Mouse (Mus musculus): ENCODE measurements around the gene Nfrkb.

Nfrkb gene

DNA sequence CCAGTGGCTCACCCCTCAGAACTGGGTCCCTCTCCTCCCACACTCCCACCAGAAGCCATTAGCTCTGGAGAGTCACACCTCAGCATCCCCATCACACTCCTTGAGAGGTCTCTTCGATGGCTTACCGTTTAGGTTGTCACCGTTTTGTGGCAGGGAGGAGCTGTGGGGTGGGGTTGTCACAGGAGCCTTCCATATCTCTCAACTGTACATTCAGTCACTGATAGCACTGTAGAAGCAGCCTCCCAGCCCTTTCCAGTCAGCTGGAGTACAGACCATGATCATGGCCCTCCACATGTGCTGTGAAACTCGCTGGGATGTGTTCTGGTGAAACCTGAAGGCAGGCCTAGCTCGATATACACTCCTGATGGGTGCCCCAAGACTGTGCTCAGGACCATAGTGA, 36.2 kb downstream of the Nfrkb start:
- no peak for DNase-seq (ENCODE audit: low read depth, low spot score)

DNA sequence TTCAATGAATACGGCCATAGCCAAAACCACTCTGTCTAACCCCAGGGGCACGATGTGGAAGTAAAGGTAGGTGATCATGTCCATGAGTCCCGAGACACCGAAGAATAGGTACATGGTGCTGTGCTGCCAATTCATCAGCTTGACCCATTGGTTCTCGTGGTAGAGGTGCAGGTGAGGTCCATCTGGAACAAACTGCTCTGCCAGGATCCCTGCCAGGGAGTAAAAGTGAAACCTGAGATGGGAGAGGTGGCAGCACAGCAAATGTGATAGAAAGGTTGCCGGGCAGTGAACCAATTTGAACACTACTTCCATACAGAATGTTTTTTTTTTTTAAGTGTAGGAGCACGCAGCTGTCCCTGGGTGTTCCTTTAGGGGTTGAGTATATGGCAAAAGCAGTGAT, 43.0 kb downstream of the Nfrkb start:
- DNase-seq (ENCODE audit: low read depth, low spot score) = no peak

DNA sequence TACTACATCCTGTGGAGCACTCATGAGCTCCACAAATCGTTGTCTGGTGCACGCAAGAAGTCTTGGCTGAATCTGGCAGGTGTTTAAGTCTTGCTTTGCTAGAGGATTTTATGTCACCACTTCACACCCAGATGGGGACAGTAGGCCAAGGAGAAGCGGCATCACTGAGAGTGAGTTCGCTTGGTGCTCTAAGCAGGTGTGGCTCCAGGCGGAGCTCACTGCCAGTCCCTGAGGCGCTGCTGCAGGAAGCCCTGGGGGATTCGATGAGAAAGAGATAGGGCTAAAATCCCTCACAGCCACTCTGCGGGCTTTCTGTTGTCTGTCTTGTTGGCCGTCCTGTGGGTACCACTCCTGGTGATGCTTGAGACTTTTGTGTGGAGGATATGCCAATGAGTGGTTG, 44.0 kb downstream of the Nfrkb start:
- DNase-seq (ENCODE audit: low read depth, low spot score) = no peak

DNA sequence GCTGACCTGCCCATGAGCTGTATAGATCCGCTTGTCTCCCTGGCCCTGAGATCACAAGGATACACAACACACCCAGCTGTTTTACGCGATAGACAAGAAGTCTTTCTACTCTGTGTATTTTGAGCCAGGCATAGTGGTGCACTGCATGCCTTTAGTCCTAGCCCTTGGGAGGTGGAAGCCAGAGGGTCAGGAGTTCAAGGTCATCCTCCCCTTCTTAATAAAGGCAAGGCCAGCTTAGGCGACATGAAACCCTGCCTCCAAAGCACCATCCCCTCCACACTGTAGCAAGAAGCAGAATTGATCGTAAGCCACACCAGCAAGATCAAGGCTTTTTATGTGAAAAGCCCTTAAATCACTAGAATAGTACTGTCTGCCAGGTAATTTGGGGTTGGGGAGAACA, 45.8 kb downstream of the Nfrkb start:
- DNase-seq (ENCODE audit: low read depth, low spot score) = no peak

DNA sequence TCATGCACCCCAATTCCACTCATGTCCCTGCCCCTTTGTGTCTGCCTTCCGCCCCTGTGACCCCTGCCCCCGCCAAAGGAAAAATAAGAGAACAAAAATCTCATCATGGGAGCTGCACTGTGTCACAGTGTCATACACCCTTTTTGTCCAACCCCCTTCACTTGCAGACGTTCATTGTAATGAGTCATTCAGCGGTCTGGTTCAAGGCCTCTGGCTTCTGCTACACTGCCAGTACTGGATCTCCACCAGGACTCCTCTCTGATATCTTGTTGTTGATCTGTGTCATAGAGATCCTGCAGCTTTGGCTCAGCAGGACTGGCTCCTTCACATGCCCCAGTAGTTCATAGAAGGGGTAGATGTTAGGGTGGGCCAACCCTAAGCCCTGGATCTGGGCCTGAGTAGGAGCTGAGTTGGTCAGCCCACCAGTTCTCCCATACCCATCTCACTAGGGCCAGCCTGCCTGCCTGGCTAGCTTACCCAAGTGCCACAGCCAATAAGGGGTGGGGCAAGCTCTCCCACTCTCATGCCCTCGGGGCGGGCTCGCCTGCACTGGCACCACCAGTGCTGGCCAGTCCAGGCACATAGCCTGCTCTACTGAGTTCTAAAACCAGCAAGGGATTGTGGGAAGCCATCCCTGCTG, 46.5 kb downstream of the Nfrkb start:
- no peak for DNase-seq (ENCODE audit: low read depth, low spot score)

DNA sequence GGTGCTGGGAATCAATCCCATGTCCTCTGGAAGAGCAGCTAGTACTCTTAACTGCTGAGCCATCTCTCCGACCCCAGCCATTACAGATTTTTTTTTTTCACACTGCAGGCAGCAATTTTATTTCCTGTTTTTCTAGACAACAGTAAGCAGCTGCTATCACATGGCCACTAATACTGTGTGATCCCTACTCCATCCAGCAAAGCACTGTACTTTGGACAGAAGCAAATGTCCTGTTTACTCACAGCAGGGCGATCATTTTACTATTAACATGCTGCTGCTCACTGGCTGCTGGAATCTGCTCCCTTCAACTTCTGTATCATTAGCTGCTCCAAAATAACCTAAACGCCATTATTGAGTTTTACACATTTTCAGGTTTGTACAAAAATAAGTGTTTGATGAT, 47.4 kb downstream of the Nfrkb start:
- DNase-seq (ENCODE audit: low read depth, low spot score) = no peak

DNA sequence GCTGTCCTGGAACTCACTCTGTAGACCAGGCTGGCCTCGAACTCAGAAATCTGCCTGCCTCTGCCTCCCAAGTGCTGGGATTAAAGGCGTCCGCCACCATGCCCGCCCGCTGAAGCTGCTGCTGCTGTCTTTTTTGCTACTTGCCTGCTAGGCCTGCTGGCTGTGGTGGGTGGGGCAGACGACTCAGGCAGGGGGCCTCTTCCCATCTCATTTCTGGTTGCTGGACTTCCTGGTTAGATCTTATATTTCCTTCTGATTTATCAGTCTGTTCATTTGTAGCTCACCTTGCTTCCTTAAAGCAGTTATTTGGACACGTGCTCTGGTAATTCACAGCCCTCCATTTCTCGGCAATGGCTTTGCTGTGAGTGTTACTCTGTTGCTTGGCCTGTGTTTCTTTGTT, 49.4 kb downstream of the Nfrkb start:
- DNase-seq (ENCODE audit: low read depth, low spot score) = no peak

DNA sequence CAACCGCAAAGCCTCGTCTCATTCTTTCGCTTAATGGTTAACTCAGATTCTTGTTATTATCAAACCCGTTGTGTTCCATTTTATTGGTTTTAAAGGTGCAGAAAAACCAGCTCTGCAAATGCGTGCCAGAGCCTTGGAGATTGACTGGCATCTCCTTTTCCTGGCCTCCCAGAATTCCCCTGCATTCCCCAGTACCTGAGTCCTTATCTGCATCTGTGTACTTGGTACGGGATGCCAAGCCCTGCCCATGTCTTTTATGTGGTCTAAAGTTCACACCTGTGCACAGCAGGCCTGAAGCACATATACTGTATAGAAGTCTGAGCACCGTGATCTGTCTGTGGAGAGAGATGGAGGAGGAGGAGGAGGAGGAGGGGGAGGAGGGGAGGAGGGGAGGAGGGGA, 51.9 kb downstream of the Nfrkb start:
- DNase-seq (ENCODE audit: low read depth, low spot score) = no peak

DNA sequence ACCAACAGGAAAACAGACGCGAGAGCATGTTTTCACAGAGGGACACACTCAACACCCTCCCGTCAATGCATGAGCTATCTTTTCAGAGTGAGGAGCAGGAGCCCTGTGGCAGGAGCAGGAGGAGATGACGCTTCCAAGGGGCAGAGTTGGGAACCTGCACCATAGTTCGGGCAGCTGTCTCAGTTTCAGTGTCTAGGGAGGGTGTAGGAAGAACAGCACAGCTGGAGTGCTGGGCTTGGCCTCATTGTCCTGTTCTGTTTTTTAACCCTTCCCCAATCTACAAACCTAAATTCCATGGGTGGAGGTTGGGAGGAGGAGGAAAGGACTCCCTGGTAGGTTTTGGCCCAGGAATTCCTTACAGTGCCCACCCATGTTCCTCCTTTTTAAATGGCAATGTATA, 52.8 kb downstream of the Nfrkb start:
- no peak for DNase-seq (ENCODE audit: low read depth, low spot score)

DNA sequence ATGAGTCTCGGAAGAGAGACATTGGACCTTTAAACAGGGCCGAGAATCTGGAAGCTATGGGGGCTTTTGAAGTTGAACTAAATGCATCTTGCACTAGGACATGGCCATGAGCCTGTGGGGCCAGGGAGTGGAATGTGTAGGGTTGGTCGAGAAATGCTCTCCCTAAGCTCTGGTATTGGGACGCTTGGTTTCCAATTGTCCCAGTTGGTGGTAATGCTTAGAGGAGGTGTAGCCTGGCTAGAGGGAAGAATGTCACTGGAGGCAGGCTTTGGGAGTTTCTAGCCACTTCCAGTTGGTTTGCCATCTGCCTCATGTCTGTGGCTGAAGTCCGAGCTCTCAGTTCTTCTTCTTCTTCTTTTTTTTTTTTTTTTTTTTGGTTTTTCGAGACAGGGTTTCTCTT, 53.3 kb downstream of the Nfrkb start:
- no peak for DNase-seq (ENCODE audit: low read depth, low spot score)

DNA sequence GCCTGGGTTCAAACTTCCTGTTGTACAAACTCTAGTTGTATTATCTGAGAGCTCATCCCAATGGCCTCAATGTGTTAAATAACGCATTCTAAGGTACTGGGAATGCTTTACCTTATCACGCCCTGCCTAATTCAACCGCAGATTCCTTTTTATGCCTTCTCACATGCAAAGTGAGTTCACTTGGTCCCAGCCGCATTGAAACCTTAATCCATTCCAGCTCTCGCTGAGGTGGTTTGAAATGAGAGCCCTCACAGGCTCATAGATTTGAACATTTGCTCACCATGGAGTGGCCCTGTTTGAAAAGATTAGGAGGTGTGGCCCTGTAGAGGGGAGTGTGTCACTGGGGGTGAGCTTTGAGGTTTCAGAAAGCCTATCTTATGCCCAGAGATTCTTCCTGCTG, 54.4 kb downstream of the Nfrkb start:
- DNase-seq (ENCODE audit: low read depth, low spot score) = no peak

DNA sequence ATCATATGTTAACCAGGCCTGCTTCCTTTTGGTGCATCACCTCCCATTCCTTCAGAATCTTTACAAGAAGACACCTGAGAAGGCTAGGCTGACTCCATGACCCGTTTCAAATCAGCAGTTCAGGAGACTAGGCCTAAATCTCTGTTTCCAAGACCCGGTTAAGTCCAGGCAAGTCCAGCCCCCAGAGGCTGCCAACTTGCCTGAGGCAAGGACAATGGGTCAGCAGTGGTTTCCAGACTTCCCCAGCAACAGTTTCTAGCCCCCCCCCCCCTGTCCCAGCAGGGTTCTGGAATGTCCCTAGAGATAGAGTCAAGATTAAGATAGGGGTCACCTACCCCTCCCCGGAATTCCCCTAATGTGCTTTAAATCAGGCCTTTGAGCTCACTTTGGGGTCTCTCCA, 55.5 kb downstream of the Nfrkb start:
- DNase-seq (ENCODE audit: low read depth, low spot score) = no peak

DNA sequence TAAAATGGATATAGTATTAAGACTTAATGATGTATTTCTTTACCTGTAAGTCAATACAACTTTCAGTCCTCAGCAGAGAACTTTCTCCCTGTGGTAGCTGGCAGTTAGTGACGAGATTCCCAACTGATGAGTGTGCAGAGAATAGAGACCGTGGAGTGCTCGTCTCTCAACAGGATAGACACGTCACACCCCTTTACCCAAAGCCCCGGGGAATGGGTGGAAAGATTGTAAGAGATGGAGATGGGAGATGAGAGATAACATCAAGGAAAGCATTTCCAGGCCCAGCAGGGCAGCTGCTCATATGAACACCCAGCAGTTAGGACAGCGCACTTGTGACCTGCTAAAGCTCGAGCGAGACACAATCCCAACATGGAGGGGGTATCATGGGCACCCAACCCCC, 58.2 kb downstream of the Nfrkb start:
- no peak for DNase-seq (ENCODE audit: low read depth, low spot score)

DNA sequence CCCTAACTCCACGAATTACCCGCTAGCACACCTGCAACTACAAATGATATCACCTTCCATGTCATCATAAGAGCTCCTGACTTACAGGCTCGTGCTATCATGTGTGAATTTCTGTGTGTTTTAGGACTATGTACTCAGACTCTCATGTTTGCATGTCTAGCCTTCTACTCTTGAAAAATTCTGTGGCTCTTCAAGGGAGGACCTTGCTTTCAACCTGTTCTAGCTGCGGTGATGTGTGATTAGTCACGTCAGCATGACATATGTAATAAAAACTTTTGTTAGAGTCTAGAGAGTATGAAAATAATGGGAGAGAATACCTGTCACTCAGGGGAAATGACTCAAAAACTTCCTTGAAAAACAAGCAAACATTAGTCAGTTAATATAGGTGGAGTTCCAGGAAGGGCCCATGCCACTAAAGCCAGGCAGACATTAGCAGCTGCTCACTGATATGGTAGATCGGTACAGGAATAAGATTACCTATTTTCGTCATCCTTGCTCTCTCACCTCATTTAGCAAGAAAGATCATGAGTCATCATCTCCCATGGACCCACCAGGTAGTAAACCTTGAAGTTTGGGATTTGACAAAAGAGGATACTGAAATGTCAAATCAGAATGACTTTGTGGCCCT, 63.3 kb downstream of the Nfrkb start:
- no peak for DNase-seq (ENCODE audit: low read depth, low spot score)

DNA sequence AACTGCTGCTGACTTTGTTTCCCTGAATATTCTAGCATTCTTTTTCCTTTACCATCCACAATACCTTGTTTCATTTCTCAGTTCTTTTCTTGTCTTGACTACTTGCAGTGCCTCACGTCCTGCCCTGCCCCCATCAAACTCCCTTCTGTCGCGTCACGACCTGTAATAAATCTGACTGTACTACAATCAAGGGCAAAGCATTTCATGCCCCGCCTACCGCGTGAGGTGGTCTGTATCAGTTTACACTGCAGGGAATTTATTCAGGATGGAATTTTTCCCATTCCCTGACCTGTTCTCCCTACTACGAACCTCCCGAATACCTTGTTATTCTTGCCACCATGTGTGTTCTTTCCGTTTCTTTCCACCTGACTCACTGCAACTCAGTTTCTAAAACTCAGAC, 66.2 kb downstream of the Nfrkb start:
- no peak for DNase-seq (ENCODE audit: low read depth, low spot score)

DNA sequence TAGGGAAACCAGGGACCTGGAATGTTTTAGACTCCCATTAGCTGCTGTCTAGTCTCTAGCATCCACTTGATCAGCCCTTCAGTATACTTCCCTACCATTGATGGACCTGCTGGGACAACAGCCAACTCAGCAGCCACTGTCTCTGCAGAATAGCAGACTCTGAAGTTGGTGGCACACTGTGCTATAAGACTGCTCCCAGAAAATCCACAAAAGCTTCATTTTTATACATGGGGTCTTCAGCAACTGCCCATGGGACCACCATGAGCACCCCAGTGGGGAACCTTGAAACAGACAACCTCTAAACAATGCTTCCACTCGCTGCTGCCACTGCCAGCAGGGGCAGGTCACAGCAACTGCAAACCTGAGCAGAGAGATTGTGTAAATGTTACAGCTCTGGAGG, 68.4 kb downstream of the Nfrkb start:
- DNase-seq (ENCODE audit: low read depth, low spot score) = no peak

DNA sequence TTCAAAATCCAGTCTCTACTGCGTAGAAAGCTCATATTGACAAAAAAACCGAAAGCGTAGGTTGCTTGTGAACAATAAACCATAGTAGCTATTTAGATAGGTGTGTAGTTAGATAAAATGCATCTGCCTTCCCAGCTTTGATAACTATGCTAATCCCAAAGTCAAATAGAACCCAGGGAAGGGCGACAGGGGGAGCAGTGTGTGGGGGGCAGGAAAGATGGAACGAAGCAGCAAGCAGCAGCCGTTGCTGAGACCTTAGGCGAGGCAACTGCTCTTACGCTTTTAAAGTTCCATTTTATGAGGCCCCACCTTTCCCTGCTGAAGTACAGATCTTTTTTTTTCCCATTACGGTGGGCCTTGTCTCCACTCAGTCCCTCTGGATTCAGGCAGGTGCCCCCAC, 77.2 kb downstream of the Nfrkb start:
- DNase-seq (ENCODE audit: low read depth, low spot score) = no peak

DNA sequence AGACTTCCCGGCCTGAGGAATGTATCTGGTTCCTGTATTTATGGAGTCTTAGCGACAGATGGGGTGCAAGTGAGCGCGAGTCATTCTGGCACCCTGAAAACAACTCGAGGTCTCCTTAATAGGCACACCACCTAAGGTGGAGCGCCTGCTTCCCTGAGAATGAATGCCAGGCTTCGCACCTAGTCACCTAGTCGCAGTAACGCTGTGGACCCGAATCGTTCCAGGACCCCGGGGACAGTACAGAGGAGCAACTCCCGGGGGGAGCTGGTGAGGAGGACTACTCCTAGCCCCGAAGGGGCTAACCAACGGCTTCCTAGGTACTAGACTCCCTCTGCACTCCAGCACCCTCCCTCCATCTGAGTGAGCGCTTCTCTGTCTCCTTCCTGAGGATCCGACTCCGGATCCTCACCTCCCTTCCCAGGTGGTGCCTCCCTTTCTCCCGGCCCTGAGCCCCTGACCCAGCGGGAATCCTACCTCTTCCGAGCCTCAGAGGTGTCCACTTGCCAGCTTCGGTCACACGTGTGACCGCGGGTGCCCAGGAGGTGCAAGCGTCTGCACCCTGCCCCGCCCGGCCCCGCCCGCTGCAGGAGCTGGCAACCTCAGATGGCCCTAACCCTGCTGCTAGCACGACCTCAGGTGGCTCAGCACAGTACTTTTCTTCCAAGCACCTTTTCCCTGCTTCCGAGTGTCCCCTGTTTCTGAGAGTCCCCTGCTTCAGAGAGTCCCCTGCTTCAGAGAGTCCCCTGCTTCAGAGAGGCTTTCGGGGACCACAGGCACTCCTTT, 77.9 kb downstream of the Nfrkb start, which contains the start of gene Tmem45b:
TSS of gene Tmem45b (minus strand) at position 771 of the 783 bp plus-strand sequence.
- DNase-seq (ENCODE audit: low read depth, low spot score) = no peak

Measured in telencephalon, adult 2 months (tissue).